Mouse (Mus musculus) erythroblast, adult 5-6 weeks (primary cell): Measurements from ENCODE around the gene Mgst3. TPM values are rescaled to one million over a fixed set of nuclear protein-coding genes. Genes with fewer than 3 reads are reported as not detected.
A peak's percentile ranks its signal among the peaks of the same experiment; 100 is the strongest.
"Not testable (repeated sequence)": the region's sequence is repeated elsewhere in the genome, so short reads cannot be mapped to it uniquely, and the experiment has no call there.

Experiments
- ATAC-seq: replicated peaks from 2 replicates; pipeline ENCODE4 v1.8.0; 2016; ENCODE audit warnings: moderate number of reproducible peaks, mild to moderate bottlenecking, moderate TSS enrichment, inconsistent platforms; ENCODE audit not compliant: poor library complexity, low FRiP score, severe bottlenecking
- total RNA-seq, 2 experiments: library from RNA; stranded (forward) in 1 of 2; stranded (reverse) in 1 of 2; fragments of 150-400 nt in 1 of 2; fragments of 200-764, 138-1000 nt in 1 of 2; gene quantifications; 2 replicates each; pipeline versions ENCODE4 v1.2.3 to v1.2.4; 2015 to 2017; ENCODE audit warnings: low replicate concordance in 2 of 2

Gene Mgst3
- total RNA-seq, 2 experiments from 2014 or later, result 84.0 to 132 TPM

DNA sequence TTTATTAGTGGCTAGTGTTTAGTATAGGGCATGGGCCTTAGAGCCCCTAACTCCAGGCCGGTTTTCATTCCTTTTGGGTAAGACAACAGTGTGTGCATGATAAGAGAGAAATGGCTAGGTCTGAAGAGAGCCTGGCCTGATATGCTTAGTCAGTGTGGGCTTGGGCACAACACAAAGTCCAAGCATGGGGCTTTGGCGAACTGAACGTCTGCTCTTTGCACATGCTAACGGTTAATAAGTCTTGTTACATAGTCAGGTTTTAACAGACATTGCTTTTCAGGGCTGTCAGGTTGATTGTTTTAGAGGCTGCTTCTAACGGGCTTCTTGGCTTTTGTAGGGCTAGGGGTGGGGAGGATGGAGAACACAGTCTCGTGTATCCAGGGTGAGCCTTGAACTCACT, 27.0 kb downstream of the Mgst3 start:
- ATAC-seq, result no peak

DNA sequence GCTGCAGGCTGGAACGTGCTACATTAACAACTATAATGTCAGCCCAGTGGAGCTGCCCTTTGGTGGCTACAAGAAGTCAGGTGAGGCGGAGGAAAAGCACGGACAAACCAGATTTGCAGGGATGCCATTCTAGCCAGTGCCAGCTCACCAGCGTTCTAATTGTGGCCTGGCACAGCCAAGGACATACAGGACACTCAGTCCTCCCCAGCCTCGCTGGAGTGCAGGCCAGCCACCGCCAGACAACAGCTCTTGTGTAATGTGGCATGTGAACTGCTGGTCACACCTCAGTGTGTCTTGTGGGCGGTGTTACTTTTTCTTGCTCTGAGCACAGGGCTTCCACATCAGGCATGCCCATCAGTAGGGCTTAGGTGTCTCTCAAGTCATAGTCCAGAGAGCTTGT, 27.8 kb downstream of the Mgst3 start:
- ATAC-seq, result no peak

DNA sequence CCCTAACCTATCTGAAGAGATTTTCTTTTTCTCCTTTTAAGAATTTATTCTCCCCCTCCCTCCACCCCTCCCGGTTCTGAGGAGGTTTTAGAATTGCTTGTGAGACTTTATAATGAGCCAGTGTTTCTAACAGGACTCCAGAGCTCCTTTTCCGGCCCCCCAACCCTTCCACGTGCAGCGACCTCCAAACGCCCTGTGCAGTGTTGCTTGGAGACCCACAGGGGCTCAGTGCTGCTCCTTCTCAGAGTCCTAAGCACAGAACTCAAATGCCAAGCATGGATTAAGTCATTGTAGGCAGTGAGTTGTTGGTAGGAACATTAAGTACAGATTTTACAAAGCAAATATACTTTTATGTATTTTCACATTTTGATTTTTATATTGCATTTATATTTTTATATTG, 30.3 kb downstream of the Mgst3 start:
- no peak for ATAC-seq

DNA sequence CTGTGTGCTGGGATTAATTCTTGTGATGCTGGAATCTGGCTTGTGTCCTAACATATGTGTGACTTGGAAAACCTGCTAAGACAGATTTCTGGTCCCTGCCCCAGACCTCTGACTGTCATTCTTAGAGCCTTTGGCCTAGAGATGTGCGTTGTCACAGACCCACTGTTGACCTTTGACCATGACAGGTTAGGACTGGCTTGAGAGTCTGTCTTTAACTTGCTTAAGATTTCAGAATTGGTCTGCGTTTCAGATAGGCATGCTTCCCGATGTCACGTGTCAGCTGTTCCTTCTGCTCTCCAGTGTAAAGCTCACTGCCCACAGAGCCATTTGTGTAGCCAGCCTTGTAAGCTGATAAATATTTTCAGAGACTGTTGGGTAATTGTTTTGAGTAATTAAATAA, 30.8 kb downstream of the Mgst3 start:
- no peak for ATAC-seq

DNA sequence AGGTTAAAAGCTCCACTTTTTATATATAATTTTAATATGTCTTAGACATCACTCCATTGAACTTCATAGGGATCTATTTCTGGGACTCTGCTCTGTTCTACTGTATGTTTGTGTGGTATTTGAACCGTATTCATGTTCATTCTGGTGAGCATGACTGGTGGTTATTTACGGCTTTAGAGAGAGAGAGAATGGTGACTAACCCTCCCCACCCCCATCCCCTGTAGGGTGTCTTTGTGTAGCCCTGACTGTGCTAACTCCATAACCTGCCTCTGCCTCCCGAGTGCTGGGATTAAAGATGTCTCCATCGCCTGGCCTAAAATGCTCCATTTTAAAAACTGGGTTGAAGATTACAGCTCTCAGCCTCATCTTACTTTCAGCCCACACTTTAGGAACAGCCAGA, 33.4 kb downstream of the Mgst3 start:
- ATAC-seq, result no peak

DNA sequence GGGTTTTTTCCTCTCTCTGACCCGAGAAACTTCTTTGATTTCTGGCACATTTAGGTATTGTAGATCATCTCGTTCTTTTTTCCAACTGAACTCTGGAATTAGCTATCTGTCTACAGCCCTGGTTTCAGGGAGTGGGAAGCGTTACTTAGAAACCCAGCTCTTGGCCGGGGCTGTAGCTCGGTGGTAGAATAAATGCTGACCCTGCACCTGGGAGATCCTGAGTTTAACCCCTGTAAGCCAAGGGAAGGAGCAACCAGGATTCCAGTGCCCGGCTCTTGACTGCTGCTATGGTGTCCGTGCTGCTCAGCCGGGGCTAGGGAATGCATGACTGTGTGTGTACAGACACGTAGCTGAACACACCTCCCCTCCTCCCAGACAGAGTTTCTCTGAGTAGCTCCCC, 34.9 kb downstream of the Mgst3 start:
- no peak for ATAC-seq

DNA sequence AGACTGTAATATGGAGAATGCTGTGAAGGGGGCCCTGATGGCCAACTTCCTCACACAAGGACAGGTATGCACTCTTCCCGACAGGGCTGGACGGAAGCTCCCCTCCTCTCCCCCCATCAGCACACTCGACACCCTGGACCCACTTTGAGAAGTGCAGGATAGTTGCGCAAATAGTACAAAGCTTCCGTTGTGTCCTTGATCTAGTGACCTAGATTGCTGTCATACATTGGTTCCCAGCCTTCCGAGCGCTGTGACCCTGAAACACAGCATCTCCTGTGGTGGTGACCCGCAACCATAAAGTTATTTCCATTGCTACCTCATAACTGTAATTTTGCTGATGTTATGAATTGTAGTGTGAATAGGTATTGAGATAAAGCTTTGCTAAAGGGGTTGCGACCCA, 36.3 kb downstream of the Mgst3 start:
- no peak for ATAC-seq

DNA sequence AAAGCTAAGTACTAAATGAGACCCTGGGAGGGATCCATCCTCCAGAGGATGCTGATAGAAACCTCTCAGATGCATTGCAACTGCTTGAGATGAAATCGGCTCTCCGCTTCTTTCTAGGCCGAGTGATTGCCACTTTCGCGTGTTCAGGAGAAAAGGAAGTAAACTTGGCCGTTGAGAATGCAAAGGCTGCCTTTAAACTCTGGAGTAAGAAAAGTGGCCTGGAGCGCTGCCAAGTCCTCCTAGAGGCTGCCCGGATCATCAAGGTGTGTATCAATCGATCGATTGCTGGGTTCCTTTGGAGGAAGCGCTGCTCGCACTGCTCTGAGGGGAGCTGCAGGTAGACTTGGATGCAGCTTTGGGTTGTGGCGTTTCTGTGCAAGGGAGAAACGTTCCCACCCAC, 41.2 kb downstream of the Mgst3 start:
- no peak for ATAC-seq

DNA sequence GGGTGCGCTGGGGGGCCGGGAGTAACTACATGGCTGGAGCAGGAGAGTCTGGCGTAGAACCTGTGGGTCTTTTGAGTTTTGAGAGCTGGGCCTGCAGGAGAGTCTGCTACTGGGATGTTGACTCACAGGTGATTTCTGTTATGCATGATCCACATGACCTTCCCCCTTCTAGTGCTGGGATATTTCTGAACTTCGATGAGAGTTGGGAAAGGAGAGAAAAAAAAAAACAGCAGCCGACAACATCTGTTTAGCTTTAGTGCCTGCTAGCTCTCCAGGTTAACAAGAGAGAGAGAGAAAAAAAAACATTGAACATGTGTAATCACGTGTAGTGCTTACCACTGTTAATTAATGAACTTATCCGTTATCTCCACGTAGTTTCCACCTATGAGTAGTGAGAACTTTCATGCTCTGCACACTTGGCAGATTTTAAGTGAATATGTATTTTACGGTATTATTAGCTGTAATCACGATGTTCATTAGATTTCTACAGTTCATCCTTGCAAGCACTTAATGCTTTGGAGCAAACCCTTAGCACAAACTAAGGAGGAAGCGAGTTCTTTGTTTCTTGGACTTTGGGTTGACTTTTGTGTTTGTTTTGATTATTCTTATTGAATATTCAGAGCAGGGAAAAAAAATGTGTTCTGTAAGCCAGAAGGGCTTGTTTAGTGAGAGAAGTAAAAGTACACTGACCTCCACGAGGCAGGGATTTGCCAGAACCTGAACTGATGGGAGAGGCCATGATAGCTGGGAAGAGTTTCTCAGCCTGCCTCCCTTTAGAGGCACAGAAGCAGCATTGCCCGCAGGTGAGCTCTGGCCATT, 42.8 kb downstream of the Mgst3 start:
- no peak for ATAC-seq

DNA sequence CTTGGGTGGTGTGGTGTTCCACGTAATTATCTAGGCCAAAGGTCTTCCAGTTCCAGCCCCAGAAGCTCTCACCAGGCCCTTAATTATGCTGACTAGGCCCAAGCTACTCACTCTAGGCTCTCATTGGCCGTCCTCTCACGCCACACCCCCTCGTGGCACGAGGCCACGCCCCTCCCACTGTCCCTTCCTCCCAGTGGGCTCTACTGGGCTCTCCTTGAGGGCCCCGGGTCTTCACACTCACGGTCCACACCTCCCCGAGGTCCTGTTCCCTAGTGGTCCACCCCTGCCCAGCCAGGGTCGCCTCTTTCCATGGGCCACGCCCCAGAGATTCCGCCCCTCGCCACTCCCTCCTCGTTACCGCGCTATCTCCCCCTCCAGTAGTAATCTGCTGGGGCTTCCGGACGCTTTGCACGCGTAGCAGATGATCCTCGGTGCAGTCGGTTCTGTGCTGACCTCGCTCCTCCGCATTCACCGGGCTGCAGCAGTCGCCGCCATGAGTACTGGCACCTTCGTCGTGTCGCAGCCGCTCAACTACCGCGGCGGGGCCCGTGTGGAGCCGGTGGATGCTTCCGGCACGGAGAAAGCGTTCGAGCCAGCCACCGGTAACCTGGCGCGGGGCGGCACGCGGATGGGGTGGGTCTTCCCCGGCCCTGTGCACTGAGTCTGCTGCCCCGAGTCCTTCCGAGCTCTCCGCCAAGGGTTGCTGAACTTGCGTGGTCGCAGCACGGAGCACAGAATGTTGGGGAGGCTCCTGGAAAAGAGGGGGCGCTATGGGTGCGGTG, 43.6 kb downstream of the Mgst3 start, which contains the start of gene Aldh9a1:
Aldh9a1 (plus strand) TSS at position 177 of the 782 bp plus-strand sequence.
- ATAC-seq, result peak; percentile 99

DNA sequence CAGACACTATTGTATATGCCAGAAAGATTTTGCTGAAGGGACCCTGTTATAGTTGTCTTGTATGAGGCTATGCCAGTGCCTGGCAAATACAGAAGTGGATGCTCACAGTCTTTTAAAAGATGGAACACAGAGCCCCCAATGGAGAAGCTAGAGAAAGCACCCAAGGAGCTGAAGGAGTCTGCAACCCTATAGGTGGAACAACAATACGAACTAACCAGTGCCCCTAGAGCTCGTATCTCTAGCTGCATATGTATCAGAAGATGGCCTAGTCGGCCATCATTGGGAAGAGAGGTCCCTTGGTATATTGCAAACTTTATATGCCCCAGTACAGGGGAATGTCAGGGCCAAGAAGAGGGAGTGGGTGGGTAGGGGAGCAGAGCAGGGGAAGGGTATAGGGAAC, 44.4 kb downstream of the Mgst3 start:
- ATAC-seq, result not testable (repeated sequence)

DNA sequence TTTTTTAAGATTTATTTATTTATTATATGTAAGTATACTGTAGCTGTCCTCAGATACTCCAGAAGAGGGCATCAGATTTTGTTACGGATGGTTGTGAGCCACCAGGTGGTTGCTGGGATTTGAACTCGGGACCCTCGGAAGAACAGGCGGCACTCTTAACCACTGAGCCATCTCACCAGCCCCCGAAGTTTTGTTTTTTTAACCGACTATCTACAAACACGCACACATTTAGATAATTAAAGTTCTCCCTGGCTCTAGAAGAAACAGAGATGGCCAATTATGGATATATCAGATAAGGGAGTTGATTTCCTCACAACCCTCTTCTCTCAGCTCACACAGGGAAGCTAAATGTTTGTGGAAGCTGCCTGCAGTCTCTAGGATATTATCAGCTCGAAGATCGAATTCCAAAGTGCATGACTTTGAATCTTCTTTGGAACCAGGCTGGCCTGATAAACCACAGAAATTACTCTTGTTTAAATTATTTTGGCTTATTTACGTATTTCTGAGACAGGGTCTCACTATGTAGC, 47.6 kb downstream of the Mgst3 start:
- not testable (repeated sequence) for ATAC-seq

DNA sequence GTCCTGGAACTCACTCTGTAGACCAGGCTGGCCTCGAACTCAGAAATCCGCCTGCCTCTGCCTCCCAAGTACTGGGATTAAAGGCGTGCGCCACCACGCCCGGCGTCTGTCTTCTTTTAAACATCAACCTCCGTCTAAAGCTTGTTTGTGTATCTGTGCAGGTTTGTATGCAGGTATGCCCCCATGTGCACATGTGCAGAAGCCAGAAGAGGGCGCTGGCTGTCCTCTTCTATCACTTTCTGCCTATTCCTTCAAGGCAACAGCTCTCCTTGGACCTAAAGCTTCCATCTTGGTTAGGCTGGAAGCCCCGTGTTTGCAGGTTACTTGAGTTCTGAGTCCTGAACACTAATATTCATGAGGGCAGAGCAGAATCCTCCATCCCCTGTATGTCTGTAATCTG, 50.8 kb downstream of the Mgst3 start:
- ATAC-seq, result no peak

DNA sequence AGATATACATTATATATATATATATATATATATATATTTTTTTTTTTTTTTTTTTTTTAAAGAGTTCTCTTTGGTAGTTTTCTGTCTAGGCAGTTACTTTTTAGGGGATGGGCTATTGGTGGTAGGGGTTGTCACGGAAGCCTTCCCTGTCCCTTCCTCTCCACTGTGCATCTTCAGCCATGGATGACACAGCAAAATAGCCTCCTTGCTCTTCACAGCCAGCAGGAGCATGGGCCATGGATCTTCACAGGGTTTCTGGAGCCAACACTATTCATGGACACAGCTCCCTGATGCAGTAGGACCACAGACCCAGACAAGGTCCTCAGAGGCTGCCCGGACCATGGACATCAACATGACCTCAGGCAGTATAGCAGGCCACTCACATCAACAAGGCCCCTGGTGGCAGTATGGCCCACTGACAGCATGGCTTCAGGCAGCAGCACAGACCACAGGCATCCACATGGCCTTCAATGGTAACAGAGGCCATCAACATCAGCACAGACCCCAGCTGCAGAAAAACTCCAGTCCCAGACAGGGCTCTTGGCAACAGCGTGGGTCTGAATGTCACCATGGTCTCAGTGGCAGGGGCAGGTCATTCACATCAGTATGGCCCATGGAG, 52.6 kb downstream of the Mgst3 start:
- peak; percentile 79 for ATAC-seq

DNA sequence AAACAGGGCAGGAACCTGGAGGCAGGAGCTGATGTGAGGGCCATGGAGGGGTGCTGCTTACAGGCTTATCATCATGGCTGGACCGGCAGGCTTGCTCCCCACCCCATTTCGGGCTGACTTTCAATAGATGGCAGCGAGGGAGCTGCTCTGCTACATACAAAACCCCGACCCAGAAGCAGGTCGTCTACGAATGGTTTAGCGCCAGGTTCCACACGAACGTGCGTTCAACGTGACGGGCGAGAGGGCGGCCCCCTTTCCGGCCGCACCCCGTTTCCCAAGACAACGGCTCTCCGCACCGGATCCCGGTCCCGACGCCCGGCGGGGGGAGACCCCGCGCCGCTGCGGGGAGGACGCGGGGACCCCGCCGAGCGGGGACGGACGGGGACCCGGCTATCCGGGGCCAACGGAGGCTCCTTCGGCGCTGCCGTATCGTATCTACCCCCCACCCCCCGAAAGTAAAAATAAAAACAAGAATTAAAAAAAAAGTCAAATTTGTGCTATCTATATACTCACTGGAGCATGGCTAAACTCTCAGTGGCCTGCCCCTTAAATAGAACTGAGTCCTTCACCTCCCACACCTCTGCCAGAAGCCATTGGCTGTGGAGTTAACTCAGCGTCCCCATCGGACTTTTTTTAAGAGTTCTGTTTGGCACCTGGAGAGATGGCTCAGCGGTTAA, 53.4 kb downstream of the Mgst3 start:
- peak; percentile 53; the same call in 1 of the 2 replicates for ATAC-seq

DNA sequence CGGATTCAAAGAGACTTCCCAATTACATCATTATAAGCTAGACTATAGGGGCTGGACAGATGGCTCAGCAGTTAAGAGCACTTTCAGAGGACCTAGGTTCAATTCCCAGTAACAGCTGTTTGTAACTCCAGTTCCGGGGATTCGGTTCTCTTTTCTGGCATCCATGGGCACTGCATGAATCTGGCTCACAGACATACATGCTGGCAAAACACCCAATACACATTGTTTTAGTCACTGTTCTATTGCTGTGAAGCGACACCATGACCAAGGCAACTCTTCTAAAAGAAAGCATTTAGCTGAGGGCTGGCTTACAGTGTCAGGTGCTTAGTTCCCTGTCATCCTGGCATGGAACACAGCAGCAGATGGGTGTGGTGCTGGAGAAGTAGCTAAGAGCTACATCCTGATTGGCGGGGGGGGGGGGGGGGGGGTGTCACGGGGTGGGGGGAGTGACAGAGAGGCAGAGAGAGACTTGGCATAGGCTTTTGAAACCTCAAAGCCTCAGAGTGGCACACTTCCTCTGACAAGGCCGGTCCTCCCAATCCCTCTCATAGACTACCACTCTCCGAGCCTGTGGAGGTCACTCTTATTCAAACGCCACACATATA, 54.4 kb downstream of the Mgst3 start:
- no peak for ATAC-seq

DNA sequence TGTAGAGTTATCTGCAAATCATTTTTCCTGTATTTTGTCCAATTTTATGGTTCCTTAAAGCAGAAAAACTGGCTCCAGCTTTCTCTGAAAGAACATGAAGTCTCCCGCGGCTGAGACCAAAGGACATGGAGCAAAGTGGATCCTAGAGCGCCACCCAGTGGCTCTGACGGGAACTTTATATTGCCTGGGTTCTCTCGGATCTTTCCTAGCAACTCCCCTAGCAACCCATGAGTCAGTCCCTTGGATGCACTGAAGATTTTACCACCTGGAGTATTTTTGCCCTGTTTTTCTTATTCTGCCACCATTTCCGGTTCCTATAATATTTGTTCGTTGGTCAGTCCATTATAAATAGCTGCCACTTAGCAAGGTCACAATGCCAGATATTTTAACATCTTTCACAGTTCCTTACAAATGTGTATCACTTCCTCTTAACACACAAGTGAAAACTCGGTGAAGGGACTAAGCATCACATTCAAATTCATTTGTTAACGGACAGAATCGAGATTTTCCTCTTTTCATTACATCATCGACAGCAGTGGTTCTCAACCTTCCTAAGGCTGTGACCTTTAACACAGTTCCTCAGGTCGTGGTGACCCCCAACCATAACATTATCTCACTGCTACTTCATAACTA, 56.1 kb downstream of the Mgst3 start:
- peak; percentile 75 for ATAC-seq

DNA sequence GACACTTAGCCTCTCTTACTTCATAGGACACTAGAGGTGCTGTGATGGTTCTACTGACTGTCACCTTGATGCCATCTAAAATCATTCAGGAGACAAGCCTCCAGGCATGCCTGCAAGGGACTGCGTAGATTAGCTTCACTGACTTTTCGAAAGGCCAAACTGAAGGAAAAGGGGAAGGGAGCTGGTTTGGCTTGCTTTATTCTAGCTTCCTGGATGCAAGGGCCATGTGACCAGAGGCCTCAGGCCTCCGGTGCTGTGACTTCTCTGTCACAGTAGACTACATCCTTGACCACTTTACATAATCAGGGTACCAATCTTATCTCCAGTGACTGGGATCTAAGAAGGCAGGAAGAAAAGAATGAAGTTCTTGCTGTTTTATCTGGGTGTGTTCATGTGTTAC, 57.2 kb downstream of the Mgst3 start:
- no peak for ATAC-seq

DNA sequence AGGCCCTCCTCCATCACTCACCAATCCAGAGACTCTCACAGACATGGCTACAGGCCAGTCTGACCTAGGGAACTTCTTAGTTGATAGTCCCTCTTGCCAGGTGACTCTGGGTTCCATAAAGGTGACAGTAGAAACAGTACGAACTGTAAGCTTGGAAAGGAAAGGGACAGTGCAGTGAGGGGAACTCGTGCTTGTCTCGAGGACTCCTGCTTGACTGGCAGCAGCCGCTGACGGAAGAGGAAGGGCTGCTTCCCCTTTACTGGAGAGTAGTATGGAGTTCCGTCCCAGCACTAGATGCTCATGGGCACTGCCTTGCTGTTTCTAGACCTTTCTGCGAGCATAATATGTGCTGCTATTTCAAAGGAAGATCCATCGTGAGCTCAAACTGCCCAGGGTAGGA, 62.5 kb downstream of the Mgst3 start:
- no peak for ATAC-seq
